ENCODE assay signal across 23 mouse cellular contexts in genomic region chr4:70463302-70463701, GRCm38 (mm10). TPM values are rescaled to one million over a fixed set of nuclear protein-coding genes. Genes with fewer than 3 reads are reported as not detected.
DNase-seq lines count a peak whose midpoint lies in the region; ATAC-seq and TF ChIP-seq lines count a peak whose summit lies in the region.
"Had no signal": no experiment of that assay in that cellular context is flagged by ENCODE, and none has a peak within 500 bp of the region (broad histone marks: within the 10 kb centered on the region; RNA-seq: fewer than 3 reads in every experiment).

No protein-coding gene starts in this region.

- no peaks in the 10 kb centered on the region for H3K4me1 ChIP-seq in neural tube, embryonic 13.5 days (replicated peaks)
- H3K4me1 ChIP-seq in neural tube, embryonic 15.5 days = no peaks in the 10 kb centered on the region
- H3K4me1 ChIP-seq in forebrain, embryonic 12.5 days = no peaks in the 10 kb centered on the region
- H3K4me1 ChIP-seq: embryonic facial prominence, embryonic 13.5 days; embryonic facial prominence, embryonic 15.5 days had no signal

- no peak overlapping the region for H3K4me3 ChIP-seq in left cerebral cortex, adult 2 months
- no peak overlapping the region for H3K4me3 ChIP-seq in neural tube, embryonic 13.5 days
- no peak overlapping the region for H3K4me3 ChIP-seq in neural tube, embryonic 15.5 days (replicated peaks)
- H3K4me3 ChIP-seq in forebrain, embryonic 12.5 days (replicated peaks) = no peak overlapping the region
- H3K4me3 ChIP-seq: embryonic facial prominence, embryonic 13.5 days; embryonic facial prominence, embryonic 15.5 days; erythroblast, embryonic 14.5 days had no signal

- H3K4me2 ChIP-seq in neural tube, embryonic 13.5 days = no peak overlapping the region
- no peak overlapping the region for H3K4me2 ChIP-seq in neural tube, embryonic 15.5 days
- no peak overlapping the region for H3K4me2 ChIP-seq in forebrain, embryonic 12.5 days
- H3K4me2 ChIP-seq: embryonic facial prominence, embryonic 13.5 days; embryonic facial prominence, embryonic 15.5 days had no signal

- 0 out of 2 replicates have a peak overlapping the region, but pooled peaks have one; percentile 9 for H3K27ac ChIP-seq in left cerebral cortex, adult 2 months
- H3K27ac ChIP-seq in neural tube, embryonic 13.5 days (replicated peaks) = peak overlapping the region; percentile 15
- H3K27ac ChIP-seq in neural tube, embryonic 15.5 days (replicated peaks) = no peak overlapping the region
- H3K27ac ChIP-seq in forebrain, embryonic 12.5 days = no peak overlapping the region
- H3K27ac ChIP-seq: embryonic facial prominence, embryonic 13.5 days; embryonic facial prominence, embryonic 15.5 days had no signal

- WGBS in neural tube, embryonic 13.5 days = 66% methylated on average over 2 of the region's 2 CpGs
- WGBS in neural tube, embryonic 15.5 days = 73% methylated on average over 2 of the region's 2 CpGs
- WGBS in forebrain, embryonic 12.5 days = 87% methylated on average over 2 of the region's 2 CpGs

- no peak for DNase-seq in frontal cortex, postnatal 10 days (ENCODE audit: low spot score in 2 of 2)
- no peak for DNase-seq in left cerebral cortex, adult 2 months (ENCODE audit: extremely low spot score in 1 of 2, low spot score in 2 of 2)
- DNase-seq in left cerebral cortex, adult 18-20 months (ENCODE audit: low spot score in 2 of 2) = no peak
- DNase-seq in brain, adult 2 months (ENCODE audit: low read depth, low spot score) = peak; percentile 20
- DNase-seq: adrenal gland, adult 8-10 months; adrenal gland, postnatal 14 days; adrenal gland, postnatal 36 days; cerebellum, adult 11 months; cerebellum, adult 18-20 months; cerebellum, adult 8-10 months; cerebellum, adult 9-11 months; cerebellum, postnatal 14 days; cerebellum, postnatal 36 days; embryo, embryonic 11 days had no signal

- no peak overlapping the region for H3K9ac ChIP-seq in neural tube, embryonic 13.5 days
- H3K9ac ChIP-seq in neural tube, embryonic 15.5 days (replicated peaks) = no peak overlapping the region
- no peak overlapping the region for H3K9ac ChIP-seq in forebrain, embryonic 12.5 days
- H3K9ac ChIP-seq: embryonic facial prominence, embryonic 13.5 days; embryonic facial prominence, embryonic 15.5 days had no signal

- peak; percentile 71 for ATAC-seq in frontal cortex, adult (ENCODE audit: low TSS enrichment)
- no peak for ATAC-seq in neural tube, embryonic 13.5 days (ENCODE audit: low read depth)
- no peak for ATAC-seq in neural tube, embryonic 15.5 days (ENCODE audit: low FRiP score)
- no peak for ATAC-seq in forebrain, embryonic 12.5 days (ENCODE audit: low FRiP score)
- ATAC-seq: forebrain, embryonic 14.5 days; forebrain, embryonic 16.5 days had no signal

- H3K36me3 ChIP-seq in neural tube, embryonic 13.5 days = 0 out of 2 replicates have a peak, but pooled peaks cover 5% of the 10 kb centered on the region
- no peaks in the 10 kb centered on the region for H3K36me3 ChIP-seq in neural tube, embryonic 15.5 days
- H3K36me3 ChIP-seq in forebrain, embryonic 12.5 days (replicated peaks) = peaks cover 5% of the 10 kb centered on the region
- H3K36me3 ChIP-seq: embryonic facial prominence, embryonic 13.5 days; embryonic facial prominence, embryonic 15.5 days had no signal

- no peaks in the 10 kb centered on the region for H3K9me3 ChIP-seq in neural tube, embryonic 13.5 days
- H3K9me3 ChIP-seq in neural tube, embryonic 15.5 days (replicated peaks) = no peaks in the 10 kb centered on the region
- no peaks in the 10 kb centered on the region for H3K9me3 ChIP-seq in forebrain, embryonic 12.5 days
- H3K9me3 ChIP-seq: embryonic facial prominence, embryonic 13.5 days; embryonic facial prominence, embryonic 15.5 days had no signal

- intact Hi-C loops in left cerebral cortex, adult 2 months (cut with DNase I) = no loop called here

- peak; percentile 13 for TF ChIP-seq CTCF in left cerebral cortex, adult 2 months (IDR thresholded peaks at IDR 0.05)

- H3K27me3 ChIP-seq in neural tube, embryonic 13.5 days = no peaks in the 10 kb centered on the region
- H3K27me3 ChIP-seq in neural tube, embryonic 15.5 days (replicated peaks) = no peaks in the 10 kb centered on the region
- H3K27me3 ChIP-seq in forebrain, embryonic 12.5 days = no peaks in the 10 kb centered on the region
- H3K27me3 ChIP-seq: embryonic facial prominence, embryonic 13.5 days; embryonic facial prominence, embryonic 15.5 days had no signal

RNA-seq across cellular contexts. Expression of gene Cdk5rap2, which starts 53.1 kb away (rescaled TPM):
- total RNA-seq in left cerebral cortex, adult 2 months (2021) = 10 to 100 TPM; 10.3 to 10.7 TPM
- total RNA-seq in left cerebral cortex, adult 18-20 months (2021) = 1 to 10 TPM; 6.3 to 7.1 TPM
- polyA plus RNA-seq in neural tube, embryonic 13.5 days (2015; fragmentation: Nextera tagmentation; extraction: Ambion mirVana) = 9.8 and 10.6 TPM in 2 replicates
- polyA plus RNA-seq in neural tube, embryonic 15.5 days (2015; fragmentation: Nextera tagmentation; extraction: Ambion mirVana) = 8.7 and 12.6 TPM in 2 replicates
- 28.5 and 29.2 TPM in 2 replicates for polyA plus RNA-seq in forebrain, embryonic 12.5 days (2016; fragmentation: Nextera tagmentation; extraction: Ambion mirVana)

Comparison
In these comparisons a context has a peak if more than half of its experiments do, and no peak if none do; other contexts are left out.
1. H3K27ac ChIP-seq: peak in left cerebral cortex, adult 2 months (single experiment) and neural tube, embryonic 13.5 days (single experiment); none in neural tube, embryonic 15.5 days (single experiment) and forebrain, embryonic 12.5 days (single experiment).